Mouse (Mus musculus): ENCODE results near the gene Hist1h4a. TPM values are rescaled to one million over a fixed set of nuclear protein-coding genes. Genes with fewer than 3 reads are reported as not detected.
"Not testable (repeated sequence)": the region's sequence is repeated elsewhere in the genome, so short reads cannot be mapped to it uniquely, and the experiment has no call there.

The Hist1h4a gene
- polyA plus RNA-seq, 1 experiment: 21.5 TPM

DNA sequence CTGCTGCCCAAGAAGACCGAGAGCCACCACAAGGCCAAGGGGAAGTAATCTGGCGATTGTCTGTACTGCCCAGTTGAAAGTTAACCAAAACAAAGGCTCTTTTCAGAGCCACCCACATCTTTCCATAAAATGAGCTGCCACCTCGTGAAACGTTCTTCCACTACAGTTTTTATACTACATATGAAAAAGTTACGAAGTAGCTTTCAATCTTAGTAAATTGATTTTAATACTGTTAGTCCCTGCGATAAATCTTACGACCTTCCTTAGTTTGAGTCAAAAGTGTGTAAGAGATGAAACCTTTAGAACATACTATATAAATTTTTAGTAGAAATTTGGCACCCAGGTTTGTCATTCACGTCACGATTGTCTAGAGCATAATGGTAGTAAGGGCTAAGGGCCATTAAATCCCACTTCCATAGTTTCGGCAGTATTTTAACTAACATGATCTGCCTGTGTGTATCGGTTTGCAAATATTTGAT, 9.5 kb downstream of the Hist1h4a start:
- TF ChIP-seq GATA1 (IDR thresholded peaks at IDR 0.05; ENCODE audit: low read length) (no peak), TAL1 (IDR thresholded peaks at IDR 0.05; ENCODE audit: low read length) (no peak)
- H3K27me3 ChIP-seq (ENCODE audit: control insufficient read depth): no peaks in the 10 kb centered on the region
- peaks cover 70% of the 10 kb centered on the region for H3K4me1 ChIP-seq (ENCODE audit: control insufficient read depth)
- H3K4me3 ChIP-seq (replicated peaks): peak overlapping the region; percentile 66
- peaks cover 4% of the 10 kb centered on the region for H3K36me3 ChIP-seq (ENCODE audit: control insufficient read depth)
- H3K9me3 ChIP-seq (ENCODE audit: control insufficient read depth, low read length): no peaks in the 10 kb centered on the region

DNA sequence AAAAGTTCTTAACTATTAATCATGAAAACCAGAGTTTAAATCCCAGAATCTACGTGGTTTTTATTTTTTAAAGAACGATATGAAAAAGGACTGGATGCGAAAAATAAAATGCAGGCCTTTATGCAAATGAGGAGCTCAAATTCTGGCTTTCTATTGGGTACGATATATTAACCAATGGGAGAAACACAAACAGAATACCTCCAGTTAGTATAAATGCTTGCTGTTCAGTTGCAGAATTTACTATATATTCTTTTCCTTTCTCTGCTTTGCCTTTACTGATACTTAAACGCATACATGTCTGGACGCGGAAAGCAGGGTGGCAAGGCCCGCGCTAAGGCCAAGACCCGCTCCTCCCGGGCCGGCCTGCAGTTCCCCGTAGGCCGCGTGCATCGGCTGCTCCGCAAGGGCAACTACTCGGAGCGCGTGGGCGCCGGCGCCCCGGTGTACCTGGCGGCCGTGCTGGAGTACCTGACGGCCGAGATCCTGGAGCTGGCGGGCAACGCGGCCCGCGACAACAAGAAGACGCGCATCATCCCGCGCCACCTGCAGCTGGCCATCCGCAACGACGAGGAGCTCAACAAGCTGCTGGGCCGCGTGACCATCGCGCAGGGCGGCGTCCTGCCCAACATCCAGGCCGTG, 10.1 kb downstream of the Hist1h4a start, which contains the start of gene Hist1h2ab:
Hist1h2ab (plus strand) TSS at position 288 of the 639 bp plus-strand sequence.
- H3K9me3 ChIP-seq (ENCODE audit: control insufficient read depth, low read length); H3K27me3 ChIP-seq (ENCODE audit: control insufficient read depth); H3K36me3 ChIP-seq (ENCODE audit: control insufficient read depth): not testable (repeated sequence)
- Histone ChIP-seq H3K4me3 (replicated peaks) (peak within 1 kb of the TSS; percentile 66), H3K4me1 (ENCODE audit: control insufficient read depth) (peaks cover 66% of the 10 kb centered on the region)

DNA sequence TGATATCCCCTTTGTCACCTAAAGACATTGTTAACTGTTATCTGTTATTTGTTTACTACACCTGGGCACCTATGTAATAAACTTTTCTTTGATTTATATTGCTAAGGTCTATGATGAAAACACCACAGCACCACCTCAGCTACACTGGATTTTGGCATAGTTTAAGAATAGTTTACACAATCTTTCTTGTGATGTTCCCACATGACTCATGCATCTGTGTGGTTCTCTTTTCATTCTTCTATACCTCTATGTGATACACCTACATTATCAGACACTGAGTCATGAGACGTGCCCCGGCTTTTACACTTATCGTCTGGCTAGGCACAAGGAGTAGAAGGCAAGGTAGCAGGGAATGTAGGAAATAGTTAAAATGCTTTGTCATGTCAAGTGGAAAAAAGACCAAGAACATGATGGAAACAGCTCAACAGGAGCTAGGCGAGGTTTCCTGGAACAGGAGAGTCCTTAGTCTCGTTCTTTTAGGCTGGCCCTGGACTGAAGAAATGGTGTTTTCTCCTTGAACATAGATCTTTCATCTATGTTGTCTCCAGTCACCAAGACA, 11.4 kb downstream of the Hist1h4a start:
- no peak overlapping the region for H3K4me3 ChIP-seq (replicated peaks)
- H3K4me1 ChIP-seq (ENCODE audit: control insufficient read depth): peaks cover 57% of the 10 kb centered on the region
- no peaks in the 10 kb centered on the region for H3K9me3 ChIP-seq (ENCODE audit: control insufficient read depth, low read length)
- no peak for TF ChIP-seq TAL1 (IDR thresholded peaks at IDR 0.05; ENCODE audit: low read length)
- no peak for TF ChIP-seq GATA1 (IDR thresholded peaks at IDR 0.05; ENCODE audit: low read length)
- H3K27me3 ChIP-seq (ENCODE audit: control insufficient read depth): no peaks in the 10 kb centered on the region
- H3K36me3 ChIP-seq (ENCODE audit: control insufficient read depth): peaks cover 4% of the 10 kb centered on the region

GRCm38 (mm10) chr13:23747892-23748288, 13.1 kb downstream of the Hist1h4a start:
- no peaks in the 10 kb centered on the region for H3K9me3 ChIP-seq (ENCODE audit: control insufficient read depth, low read length)
- peak overlapping the region; percentile 63 for H3K4me3 ChIP-seq (replicated peaks)
- TF ChIP-seq GATA1 (IDR thresholded peaks at IDR 0.05; ENCODE audit: low read length) (no peak), TAL1 (IDR thresholded peaks at IDR 0.05; ENCODE audit: low read length) (no peak)
- H3K36me3 ChIP-seq (ENCODE audit: control insufficient read depth): peaks cover 9% of the 10 kb centered on the region
- H3K4me1 ChIP-seq (ENCODE audit: control insufficient read depth): peaks cover 58% of the 10 kb centered on the region
- H3K27me3 ChIP-seq (ENCODE audit: control insufficient read depth): no peaks in the 10 kb centered on the region

- Histone ChIP-seq H3K9me3 (ENCODE audit: control insufficient read depth, low read length) (no peaks in the 10 kb centered on the region), H3K4me1 (ENCODE audit: control insufficient read depth) (peaks cover 62% of the 10 kb centered on the region), H3K27me3 (ENCODE audit: control insufficient read depth) (no peaks in the 10 kb centered on the region), H3K4me3 (replicated peaks) (peak overlapping the region; percentile 63), H3K36me3 (ENCODE audit: control insufficient read depth) (peaks cover 9% of the 10 kb centered on the region)
- TF ChIP-seq GATA1 (IDR thresholded peaks at IDR 0.05; ENCODE audit: low read length) (no peak), TAL1 (IDR thresholded peaks at IDR 0.05; ENCODE audit: low read length) (no peak)
These were observed 13.7 kb downstream of the Hist1h4a start for GRCm38 (mm10) chr13:23747081-23747891.

DNA sequence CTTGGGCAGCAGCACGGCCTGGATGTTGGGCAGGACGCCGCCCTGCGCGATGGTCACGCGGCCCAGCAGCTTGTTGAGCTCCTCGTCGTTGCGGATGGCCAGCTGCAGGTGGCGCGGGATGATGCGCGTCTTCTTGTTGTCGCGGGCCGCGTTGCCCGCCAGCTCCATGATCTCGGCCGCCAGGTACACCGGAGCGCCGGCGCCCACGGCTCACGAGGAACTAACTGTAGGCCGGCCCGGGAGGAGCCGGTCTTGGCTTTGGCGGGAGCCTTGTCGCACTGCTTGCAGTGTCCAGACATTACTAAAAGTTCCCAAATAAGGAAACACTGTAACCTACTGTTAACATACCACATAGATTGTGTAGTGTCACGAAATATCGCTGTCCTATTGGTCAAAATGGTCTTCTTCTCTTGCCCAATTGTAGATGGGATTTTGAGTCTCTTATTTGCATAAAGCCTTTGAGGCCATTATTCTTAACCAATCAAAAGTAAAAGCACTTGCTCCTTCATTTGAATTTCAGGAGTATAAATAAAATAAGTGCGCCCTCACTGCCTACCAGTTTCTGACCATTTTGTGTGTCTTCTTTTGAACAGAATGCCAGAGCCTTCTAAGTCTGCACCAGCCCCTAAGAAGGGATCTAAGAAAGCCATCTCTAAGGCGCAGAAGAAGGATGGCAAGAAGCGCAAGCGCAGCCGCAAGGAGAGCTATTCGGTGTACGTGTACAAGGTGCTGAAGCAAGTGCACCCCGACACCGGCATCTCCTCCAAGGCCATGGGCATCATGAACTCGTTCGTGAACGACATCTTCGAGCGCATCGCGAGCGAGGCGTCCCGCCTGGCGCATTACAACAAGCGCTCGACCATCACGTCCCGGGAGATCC, 14.6 kb downstream of the Hist1h4a start, which contains the start of gene Hist1h2bb:
Hist1h2bb (plus strand) TSS at position 534 of the 880 bp plus-strand sequence.
- Histone ChIP-seq H3K4me3 (replicated peaks) (peak within 1 kb of the TSS; percentile 79), H3K4me1 (ENCODE audit: control insufficient read depth) (peaks cover 68% of the 10 kb centered on the region)
- not testable (repeated sequence) for H3K9me3 ChIP-seq (ENCODE audit: control insufficient read depth, low read length); H3K27me3 ChIP-seq (ENCODE audit: control insufficient read depth); H3K36me3 ChIP-seq (ENCODE audit: control insufficient read depth)

GRCm38 (mm10) chr13:23745381-23746161, 15.5 kb downstream of the Hist1h4a start, which contains the start of gene Hist1h3c:
TSS of gene Hist1h3c (minus strand) at chr13:23745602.
- Histone ChIP-seq H3K4me3 (replicated peaks) (peak within 1 kb of the TSS; percentile 79), H3K27me3 (ENCODE audit: control insufficient read depth) (no peaks in the 10 kb centered on the region), H3K4me1 (ENCODE audit: control insufficient read depth) (peaks cover 70% of the 10 kb centered on the region), H3K36me3 (ENCODE audit: control insufficient read depth) (peaks cover 9% of the 10 kb centered on the region), H3K9me3 (ENCODE audit: control insufficient read depth, low read length) (no peaks in the 10 kb centered on the region)
- TF ChIP-seq GATA1 (IDR thresholded peaks at IDR 0.05; ENCODE audit: low read length) (peak; percentile 24; the same call in 1 of the 2 replicates), TAL1 (IDR thresholded peaks at IDR 0.05; ENCODE audit: low read length) (no peak)

All from erythroblast, embryonic 14.5 days (primary cell).